Mouse (Mus musculus): ENCODE data around the gene Tmem101. TPM values are rescaled to one million over a fixed set of nuclear protein-coding genes. Genes with fewer than 3 reads are reported as not detected.

The Tmem101 gene
- 2.8 TPM for polyA plus RNA-seq (2014; fragmentation: Illumina TruSeq; extraction: RNeasy Lipid Tissue Mini Kit (QIAGEN cat#74804); ENCODE audit: low read depth, low replicate concordance)

GRCm38 (mm10) chr11:102156039-102156785 lies at the start of gene Tmem101:
Gene Tmem101, minus strand, starts transcription at chr11:102156404.

GRCm38 (mm10) chr11:102189461-102190436 lies 33.5 kb upstream of the Tmem101 start, which contains the start of gene G6pc3:
Gene G6pc3, plus strand, starts transcription at chr11:102189620.

GRCm38 (mm10) chr11:102184646-102185495 lies 28.7 kb upstream of the Tmem101 start, which contains the start of gene Lsm12:
Gene Lsm12, minus strand, starts transcription at chr11:102185296.

GRCm38 (mm10) chr11:102145471-102146001 lies 10.7 kb downstream of the Tmem101 start, which contains the start of gene Nags:
Gene Nags, plus strand, starts transcription at chr11:102145513.

GRCm38 (mm10) chr11:102107732-102108131 lies 48.5 kb downstream of the Tmem101 start, which contains the start of gene Pyy:
Gene Pyy, minus strand, starts transcription at chr11:102107832.

Other genes starting within 250 kb of the Tmem101 start
- gene Sost, start 189.4 kb downstream of the Tmem101 start, polyA plus RNA-seq (2014; fragmentation: Illumina TruSeq; extraction: RNeasy Lipid Tissue Mini Kit (QIAGEN cat#74804); ENCODE audit: low read depth, low replicate concordance): 0.28 TPM
- gene Cfap97d1, start 172.1 kb downstream of the Tmem101 start, polyA plus RNA-seq (2014; fragmentation: Illumina TruSeq; extraction: RNeasy Lipid Tissue Mini Kit (QIAGEN cat#74804); ENCODE audit: low read depth, low replicate concordance): not detected
- gene Dusp3, start 169.4 kb downstream of the Tmem101 start, polyA plus RNA-seq (2014; fragmentation: Illumina TruSeq; extraction: RNeasy Lipid Tissue Mini Kit (QIAGEN cat#74804); ENCODE audit: low read depth, low replicate concordance): 32.9 TPM
- gene Mpp3, start 127.9 kb downstream of the Tmem101 start, polyA plus RNA-seq (2014; fragmentation: Illumina TruSeq; extraction: RNeasy Lipid Tissue Mini Kit (QIAGEN cat#74804); ENCODE audit: low read depth, low replicate concordance): 0.44 TPM
- 19.1 TPM for gene Cd300lg, start 114.9 kb downstream of the Tmem101 start, polyA plus RNA-seq (2014; fragmentation: Illumina TruSeq; extraction: RNeasy Lipid Tissue Mini Kit (QIAGEN cat#74804); ENCODE audit: low read depth, low replicate concordance)
- 0.49 TPM for gene Mpp2, start 67.9 kb downstream of the Tmem101 start, polyA plus RNA-seq (2014; fragmentation: Illumina TruSeq; extraction: RNeasy Lipid Tissue Mini Kit (QIAGEN cat#74804); ENCODE audit: low read depth, low replicate concordance)
- not detected for gene Ppy, start 55.1 kb downstream of the Tmem101 start, polyA plus RNA-seq (2014; fragmentation: Illumina TruSeq; extraction: RNeasy Lipid Tissue Mini Kit (QIAGEN cat#74804); ENCODE audit: low read depth, low replicate concordance)
- not detected for gene Pyy, start 48.6 kb downstream of the Tmem101 start, polyA plus RNA-seq (2014; fragmentation: Illumina TruSeq; extraction: RNeasy Lipid Tissue Mini Kit (QIAGEN cat#74804); ENCODE audit: low read depth, low replicate concordance)
- not detected for gene Nags, start 10.9 kb downstream of the Tmem101 start, polyA plus RNA-seq (2014; fragmentation: Illumina TruSeq; extraction: RNeasy Lipid Tissue Mini Kit (QIAGEN cat#74804); ENCODE audit: low read depth, low replicate concordance)
- 31.2 TPM for gene Lsm12, start 28.9 kb upstream of the Tmem101 start, polyA plus RNA-seq (2014; fragmentation: Illumina TruSeq; extraction: RNeasy Lipid Tissue Mini Kit (QIAGEN cat#74804); ENCODE audit: low read depth, low replicate concordance)
- 0.93 TPM for gene G6pc3, start 33.2 kb upstream of the Tmem101 start, polyA plus RNA-seq (2014; fragmentation: Illumina TruSeq; extraction: RNeasy Lipid Tissue Mini Kit (QIAGEN cat#74804); ENCODE audit: low read depth, low replicate concordance)
- 0.44 TPM for gene Hdac5, start 73.8 kb upstream of the Tmem101 start, polyA plus RNA-seq (2014; fragmentation: Illumina TruSeq; extraction: RNeasy Lipid Tissue Mini Kit (QIAGEN cat#74804); ENCODE audit: low read depth, low replicate concordance)
- not detected for gene BC030867, start 92.5 kb upstream of the Tmem101 start, polyA plus RNA-seq (2014; fragmentation: Illumina TruSeq; extraction: RNeasy Lipid Tissue Mini Kit (QIAGEN cat#74804); ENCODE audit: low read depth, low replicate concordance)
- not detected for gene Asb16, start 112.3 kb upstream of the Tmem101 start, polyA plus RNA-seq (2014; fragmentation: Illumina TruSeq; extraction: RNeasy Lipid Tissue Mini Kit (QIAGEN cat#74804); ENCODE audit: low read depth, low replicate concordance)
- gene Tmub2, start 128.5 kb upstream of the Tmem101 start, polyA plus RNA-seq (2014; fragmentation: Illumina TruSeq; extraction: RNeasy Lipid Tissue Mini Kit (QIAGEN cat#74804); ENCODE audit: low read depth, low replicate concordance): 7.2 TPM
- 4.4 TPM for gene Atxn7l3, start 140.2 kb upstream of the Tmem101 start, polyA plus RNA-seq (2014; fragmentation: Illumina TruSeq; extraction: RNeasy Lipid Tissue Mini Kit (QIAGEN cat#74804); ENCODE audit: low read depth, low replicate concordance)
- gene Ubtf, start 163.3 kb upstream of the Tmem101 start, polyA plus RNA-seq (2014; fragmentation: Illumina TruSeq; extraction: RNeasy Lipid Tissue Mini Kit (QIAGEN cat#74804); ENCODE audit: low read depth, low replicate concordance): 31.2 TPM
- gene Slc4a1, start 209.8 kb upstream of the Tmem101 start, polyA plus RNA-seq (2014; fragmentation: Illumina TruSeq; extraction: RNeasy Lipid Tissue Mini Kit (QIAGEN cat#74804); ENCODE audit: low read depth, low replicate concordance): 8.4 TPM
- not detected for gene Rundc3a, start 237.0 kb upstream of the Tmem101 start, polyA plus RNA-seq (2014; fragmentation: Illumina TruSeq; extraction: RNeasy Lipid Tissue Mini Kit (QIAGEN cat#74804); ENCODE audit: low read depth, low replicate concordance)

Data from kidney, adult 10 weeks (tissue).